Mouse (Mus musculus) activated CD4-positive, CD25-positive, alpha-beta regulatory T cell, adult 4 months (primary cell): ENCODE data around the gene Zfp882. TPM values are rescaled to one million over a fixed set of nuclear protein-coding genes. Genes with fewer than 3 reads are reported as not detected.
"Not testable (repeated sequence)": the region's sequence is repeated elsewhere in the genome, so short reads cannot be mapped to it uniquely, and the experiment has no call there.

Experiments
- ATAC-seq: one replicate; pipeline ENCODE4 v1.8.0; 2017
- polyA plus RNA-seq, 2 experiments: library from polyadenylated mRNA; unstranded; fragments of 100-300 nt; shearing (Covaris generic); gene quantifications; one replicate each; pipeline ENCODE4 v1.2.1; 2017

The Zfp882 gene
- polyA plus RNA-seq, 2 experiments from 2014 or later: 3.0 to 5.5 TPM

DNA sequence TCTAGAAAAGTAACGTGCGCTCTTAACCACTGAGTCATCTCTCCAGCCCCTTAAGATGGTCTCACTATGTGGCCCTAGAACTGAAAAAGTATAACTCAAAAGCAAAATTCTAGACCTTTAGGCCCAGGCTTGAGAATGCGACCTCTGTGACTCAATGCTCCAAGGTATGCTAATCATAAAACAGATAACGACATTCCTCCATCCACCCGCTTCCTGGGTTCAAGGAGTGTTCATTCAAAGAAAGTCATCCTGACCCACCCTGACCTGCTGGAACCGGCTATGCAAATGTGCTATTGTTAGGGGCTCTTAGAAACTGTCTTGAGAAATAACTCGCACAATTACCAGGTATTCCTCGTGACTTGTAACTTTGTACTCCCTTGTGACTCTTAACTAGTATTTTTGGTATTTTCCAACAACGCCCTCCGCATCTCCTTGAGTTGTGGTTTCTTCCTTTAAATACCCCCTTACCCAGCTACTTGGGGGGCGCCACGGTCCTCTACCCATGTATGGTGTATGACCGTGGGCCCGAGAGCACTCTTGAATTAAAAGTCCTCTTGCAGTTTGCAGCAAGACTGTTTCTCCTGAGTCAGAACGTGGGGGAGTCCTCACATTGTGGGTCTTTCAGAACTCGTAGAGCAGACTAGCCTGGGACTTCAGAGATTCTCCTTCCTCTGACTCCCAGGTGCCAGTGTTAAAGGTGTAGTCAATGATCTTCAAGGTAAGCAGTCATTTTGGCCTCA lies 44.7 kb downstream of the Zfp882 start:
- not testable (repeated sequence) for ATAC-seq

DNA sequence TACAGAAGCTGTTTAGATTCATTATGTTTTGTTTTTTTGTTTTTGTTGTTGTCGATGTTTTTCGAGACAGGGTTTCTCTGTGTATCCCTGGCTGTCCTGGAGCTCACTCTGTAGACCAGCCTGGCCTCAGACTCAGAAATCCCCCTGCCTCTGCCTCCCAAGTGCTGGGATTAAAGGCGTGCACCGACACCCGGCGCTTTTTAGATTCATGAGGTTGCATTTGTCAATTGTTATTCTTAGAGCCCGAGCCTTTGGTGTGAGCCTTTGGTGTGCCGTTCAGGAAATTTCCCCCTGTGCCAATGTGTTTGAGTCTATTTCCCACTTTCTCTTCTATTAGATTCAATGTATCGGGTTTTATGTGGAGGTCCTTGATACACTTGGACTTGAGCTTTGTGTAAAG lies 46.3 kb downstream of the Zfp882 start:
- no peak for ATAC-seq

DNA sequence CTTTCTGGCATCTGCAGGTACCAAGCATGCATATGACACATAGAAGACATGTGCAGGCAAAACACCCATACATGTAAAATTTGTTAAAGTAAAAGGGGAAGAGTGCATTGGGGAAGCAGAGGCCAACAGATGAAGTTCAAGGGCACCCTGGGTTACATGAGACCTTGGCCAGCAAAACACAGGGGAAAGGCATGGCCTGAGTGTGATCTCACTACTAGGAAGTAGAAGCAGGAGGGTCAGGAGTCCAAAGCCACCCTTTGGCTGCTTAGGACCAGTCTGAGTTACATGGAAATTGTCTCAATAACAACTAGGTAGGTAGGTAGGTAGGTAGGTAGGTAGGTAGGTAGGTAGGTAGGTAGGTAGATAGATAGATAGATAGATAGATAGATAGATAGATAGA lies 52.1 kb downstream of the Zfp882 start:
- ATAC-seq: no peak

DNA sequence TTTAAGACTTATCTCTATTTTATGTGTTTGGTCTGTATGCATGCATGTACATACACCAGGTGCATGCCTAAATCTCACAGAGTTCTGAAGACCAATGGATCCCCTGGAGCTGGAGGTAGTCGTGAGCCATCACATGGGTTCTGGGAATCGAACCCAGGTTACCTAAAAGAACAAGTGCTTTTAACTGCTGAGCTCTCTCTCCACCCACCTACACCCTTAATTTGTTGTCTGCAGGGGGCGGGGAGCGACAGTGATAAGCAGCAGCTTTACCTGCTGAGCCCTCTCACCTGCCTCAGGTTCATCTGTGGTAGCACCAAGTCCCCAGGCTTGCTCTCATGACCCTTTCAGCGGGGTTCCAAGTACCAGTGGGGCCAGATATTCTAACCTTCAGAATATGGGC lies 53.4 kb downstream of the Zfp882 start:
- no peak for ATAC-seq

DNA sequence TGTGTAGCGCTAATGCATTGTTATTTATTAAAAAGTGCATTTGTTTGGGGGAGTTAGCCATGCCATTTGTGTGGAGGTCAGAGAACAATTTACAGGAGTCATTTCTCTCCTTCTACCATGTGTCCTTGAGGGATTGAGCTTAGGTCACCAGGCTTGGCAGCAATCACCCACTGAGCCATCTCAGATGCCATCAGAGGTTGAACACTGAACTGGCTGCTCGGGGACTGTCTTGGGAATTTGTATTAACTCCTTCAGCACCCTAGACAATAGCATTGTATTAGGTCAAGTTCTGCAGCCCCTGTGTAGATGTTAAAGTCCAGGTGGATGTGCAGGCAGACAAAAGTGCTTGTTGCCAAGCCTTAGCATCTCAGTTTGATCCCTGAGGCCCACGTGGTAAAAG lies 55.6 kb downstream of the Zfp882 start:
- no peak for ATAC-seq

DNA sequence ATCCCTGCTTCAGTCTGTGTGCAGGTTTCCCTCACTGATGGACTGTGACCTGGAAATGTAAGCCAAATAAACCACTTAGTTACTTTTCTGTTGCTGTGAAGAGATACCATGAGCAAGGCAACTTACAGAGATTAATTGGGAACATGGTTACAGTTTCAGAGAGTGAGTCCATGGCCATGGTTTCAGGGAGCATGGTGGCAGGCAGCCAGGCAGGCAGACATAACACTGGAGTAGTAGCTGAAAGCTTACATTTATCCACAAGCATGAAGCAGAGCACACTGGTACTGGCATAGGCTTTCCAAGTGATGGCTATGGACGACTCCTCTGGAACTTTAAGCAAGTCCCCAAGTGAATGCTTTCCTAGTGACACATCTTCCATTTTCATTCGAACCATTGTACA lies 56.8 kb downstream of the Zfp882 start:
- no peak for ATAC-seq

Other genes starting within 250 kb of the Zfp882 start
- under 1 TPM; 0.37 to 0.93 TPM for gene Unc13a, start 236.9 kb upstream of the Zfp882 start, polyA plus RNA-seq
- 10 to 100 TPM; 18.6 to 41.7 TPM for gene Jak3, start 232.3 kb upstream of the Zfp882 start, polyA plus RNA-seq
- 10 to 100 TPM; 16.4 to 23.9 TPM for gene Insl3, start 219.4 kb upstream of the Zfp882 start, polyA plus RNA-seq
- gene B3gnt3, start 206.8 kb upstream of the Zfp882 start, polyA plus RNA-seq: 1 to 10 TPM; 3.3 to 3.8 TPM
- gene Fcho1, start 182.9 kb upstream of the Zfp882 start, polyA plus RNA-seq: 10 to 100 TPM; 55.0 to 72.9 TPM
- 1 to 10 TPM; 5.0 to 8.2 TPM for gene Zfp709, start 26.6 kb upstream of the Zfp882 start, polyA plus RNA-seq
- 10 to 100 TPM; 22.7 to 28.7 TPM for gene Zfp617, start within 50 bp of the Zfp882 start, polyA plus RNA-seq
- gene Zfp961, start 42.4 kb downstream of the Zfp882 start, polyA plus RNA-seq: 10 to 100 TPM; 21.1 to 24.2 TPM
- gene Cyp4f18, start 101.0 kb downstream of the Zfp882 start, polyA plus RNA-seq: 1 to 10 TPM in 1 of 2 experiments, under 1 TPM in 1; 0.71 to 2.9 TPM
- not detected for gene Olfr372, start 132.6 kb downstream of the Zfp882 start, polyA plus RNA-seq
- gene Olfr373, start 174.6 kb downstream of the Zfp882 start, polyA plus RNA-seq: under 1 TPM in 1 of 2 experiments, not detected in 1; 0.20 TPM
- under 1 TPM in 1 of 2 experiments, not detected in 1; 0.20 TPM for gene Olfr374, start 198.4 kb downstream of the Zfp882 start, polyA plus RNA-seq
- gene Tpm4, start 226.4 kb downstream of the Zfp882 start, polyA plus RNA-seq: 100 to 1,000 TPM; 291 to 296 TPM